Mouse (Mus musculus): ENCODE measurements at regions not wholly inside any gene's neighbourhood (a gene's known extent, or its start where the extent isn't known, plus 50 kb on each side); places are given as distances from the start of the nearest gene placed in this dataset.

GRCm38 (mm10) chr7:69770313-69770979 is 596.1 kb downstream of the Nr2f2 start:
- H3K4me3 ChIP-seq (ENCODE audit: low read length) = no peak overlapping the region
- 37% methylated on average over 22 of the region's 22 CpGs for WGBS
- no peaks in the 10 kb centered on the region for H3K4me1 ChIP-seq (ENCODE audit: insufficient read depth, low read length)
- no peak for TF ChIP-seq CTCF (IDR thresholded peaks at IDR 0.05; ENCODE audit: low read depth)
- DNase-seq (ENCODE audit: low spot score) (peak; percentile 33), ATAC-seq (peak; percentile 75)
- H3K4me2 ChIP-seq (ENCODE audit: low read depth, low read length) = peak overlapping the region; percentile 44
- H3K27me3 ChIP-seq (ENCODE audit: insufficient read depth, low read length) = no peaks in the 10 kb centered on the region
- H3K27ac ChIP-seq = no peak overlapping the region
- no peak overlapping the region for H3K9ac ChIP-seq (replicated peaks; ENCODE audit: low read length)
- no peaks in the 10 kb centered on the region for H3K36me3 ChIP-seq (ENCODE audit: insufficient read depth, low read length)
- H3K9me3 ChIP-seq (ENCODE audit: low read length) = no peaks in the 10 kb centered on the region

- no peak for DNase-seq (ENCODE audit: low spot score)
- no peaks in the 10 kb centered on the region for H3K9me3 ChIP-seq (ENCODE audit: low read length)
- no peak overlapping the region for H3K4me3 ChIP-seq (ENCODE audit: low read length)
- WGBS = 71% methylated on average over 4 of the region's 4 CpGs
- no peak for TF ChIP-seq CTCF (IDR thresholded peaks at IDR 0.05; ENCODE audit: low read depth)
- H3K4me2 ChIP-seq (ENCODE audit: low read depth, low read length) = no peak overlapping the region
- H3K27ac ChIP-seq = no peak overlapping the region
- H3K36me3 ChIP-seq (ENCODE audit: insufficient read depth, low read length) = no peaks in the 10 kb centered on the region
- no peaks in the 10 kb centered on the region for H3K4me1 ChIP-seq (ENCODE audit: insufficient read depth, low read length)
- no peak overlapping the region for H3K9ac ChIP-seq (replicated peaks; ENCODE audit: low read length)
- no peak for ATAC-seq
- H3K27me3 ChIP-seq (ENCODE audit: insufficient read depth, low read length) = no peaks in the 10 kb centered on the region
Observed at GRCm38 (mm10) chr7:69766451-69766850, 600.1 kb downstream of the Nr2f2 start.

GRCm38 (mm10) chr7:69740495-69740894 is 626.0 kb downstream of the Nr2f2 start:
- no peak for DNase-seq (ENCODE audit: low spot score)
- 66% methylated on average over 6 of the region's 6 CpGs for WGBS
- no peak overlapping the region for H3K4me2 ChIP-seq (ENCODE audit: low read depth, low read length)
- H3K36me3 ChIP-seq (ENCODE audit: insufficient read depth, low read length) = no peaks in the 10 kb centered on the region
- H3K9ac ChIP-seq (replicated peaks; ENCODE audit: low read length) = no peak overlapping the region
- TF ChIP-seq CTCF (IDR thresholded peaks at IDR 0.05; ENCODE audit: low read depth) = no peak
- no peak overlapping the region for H3K4me3 ChIP-seq (ENCODE audit: low read length)
- H3K9me3 ChIP-seq (ENCODE audit: low read length) = no peaks in the 10 kb centered on the region
- H3K27ac ChIP-seq = no peak overlapping the region
- H3K4me1 ChIP-seq (ENCODE audit: insufficient read depth, low read length) = no peaks in the 10 kb centered on the region
- no peaks in the 10 kb centered on the region for H3K27me3 ChIP-seq (ENCODE audit: insufficient read depth, low read length)
- no peak for ATAC-seq

- H3K4me2 ChIP-seq (ENCODE audit: low read depth, low read length) = no peak overlapping the region
- no peaks in the 10 kb centered on the region for H3K27me3 ChIP-seq (ENCODE audit: insufficient read depth, low read length)
- H3K9ac ChIP-seq (replicated peaks; ENCODE audit: low read length) = no peak overlapping the region
- 65% methylated on average over 7 of the region's 7 CpGs for WGBS
- DNase-seq (ENCODE audit: low spot score) (peak; percentile 45), ATAC-seq (peak; percentile 29; the same call in 1 of the 2 replicates)
- H3K9me3 ChIP-seq (ENCODE audit: low read length) = no peaks in the 10 kb centered on the region
- H3K4me1 ChIP-seq (ENCODE audit: insufficient read depth, low read length) = no peaks in the 10 kb centered on the region
- no peak overlapping the region for H3K27ac ChIP-seq
- no peaks in the 10 kb centered on the region for H3K36me3 ChIP-seq (ENCODE audit: insufficient read depth, low read length)
- 0 out of 2 replicates have a peak, but pooled peaks have one; percentile 5 for TF ChIP-seq CTCF (IDR thresholded peaks at IDR 0.05; ENCODE audit: low read depth)
- H3K4me3 ChIP-seq (ENCODE audit: low read length) = no peak overlapping the region
Observed at GRCm38 (mm10) chr7:69738998-69739397, 627.5 kb downstream of the Nr2f2 start.

- H3K4me2 ChIP-seq (ENCODE audit: low read depth, low read length) = no peak overlapping the region
- no peak for DNase-seq (ENCODE audit: low spot score)
- H3K27me3 ChIP-seq (ENCODE audit: insufficient read depth, low read length) = no peaks in the 10 kb centered on the region
- no peak overlapping the region for H3K4me3 ChIP-seq (ENCODE audit: low read length)
- no peaks in the 10 kb centered on the region for H3K36me3 ChIP-seq (ENCODE audit: insufficient read depth, low read length)
- TF ChIP-seq CTCF (IDR thresholded peaks at IDR 0.05; ENCODE audit: low read depth) = no peak
- H3K9ac ChIP-seq (replicated peaks; ENCODE audit: low read length) = no peak overlapping the region
- no peaks in the 10 kb centered on the region for H3K4me1 ChIP-seq (ENCODE audit: insufficient read depth, low read length)
- H3K27ac ChIP-seq = no peak overlapping the region
- 81% methylated on average over 5 of the region's 5 CpGs for WGBS
- ATAC-seq = no peak
- no peaks in the 10 kb centered on the region for H3K9me3 ChIP-seq (ENCODE audit: low read length)
Observed at GRCm38 (mm10) chr7:69715081-69715480, 651.5 kb downstream of the Nr2f2 start.

GRCm38 (mm10) chr7:69670211-69670610 is 696.3 kb downstream of the Nr2f2 start:
- H3K9ac ChIP-seq (replicated peaks; ENCODE audit: low read length) = no peak overlapping the region
- no peaks in the 10 kb centered on the region for H3K36me3 ChIP-seq (ENCODE audit: insufficient read depth, low read length)
- no peak for ATAC-seq
- no peak overlapping the region for H3K27ac ChIP-seq
- DNase-seq (ENCODE audit: low spot score) = peak; percentile 5
- 77% methylated on average over 1 of the region's 1 CpGs for WGBS
- H3K4me2 ChIP-seq (ENCODE audit: low read depth, low read length) = no peak overlapping the region
- H3K4me3 ChIP-seq (ENCODE audit: low read length) = no peak overlapping the region
- no peaks in the 10 kb centered on the region for H3K9me3 ChIP-seq (ENCODE audit: low read length)
- no peaks in the 10 kb centered on the region for H3K27me3 ChIP-seq (ENCODE audit: insufficient read depth, low read length)
- TF ChIP-seq CTCF (IDR thresholded peaks at IDR 0.05; ENCODE audit: low read depth) = no peak
- no peaks in the 10 kb centered on the region for H3K4me1 ChIP-seq (ENCODE audit: insufficient read depth, low read length)

- Histone ChIP-seq H3K27me3 (ENCODE audit: insufficient read depth, low read length) (no peaks in the 10 kb centered on the region), H3K4me1 (ENCODE audit: insufficient read depth, low read length) (no peaks in the 10 kb centered on the region), H3K4me3 (ENCODE audit: low read length) (no peak overlapping the region), H3K27ac (no peak overlapping the region), H3K36me3 (ENCODE audit: insufficient read depth, low read length) (no peaks in the 10 kb centered on the region), H3K9me3 (ENCODE audit: low read length) (no peaks in the 10 kb centered on the region), H3K4me2 (ENCODE audit: low read depth, low read length) (no peak overlapping the region), H3K9ac (replicated peaks; ENCODE audit: low read length) (no peak overlapping the region)
- no peak for TF ChIP-seq CTCF (IDR thresholded peaks at IDR 0.05; ENCODE audit: low read depth)
- DNase-seq (ENCODE audit: low spot score) (no peak), ATAC-seq (no peak)
- 12% methylated on average over 9 of the region's 9 CpGs for WGBS
Observed at GRCm38 (mm10) chr7:69655583-69655982, 711.0 kb downstream of the Nr2f2 start.

All from hindbrain, postnatal 0 days (tissue).